Comparison of ENCODE assay signal across 27 mouse cellular contexts in the genomic region with DNA sequence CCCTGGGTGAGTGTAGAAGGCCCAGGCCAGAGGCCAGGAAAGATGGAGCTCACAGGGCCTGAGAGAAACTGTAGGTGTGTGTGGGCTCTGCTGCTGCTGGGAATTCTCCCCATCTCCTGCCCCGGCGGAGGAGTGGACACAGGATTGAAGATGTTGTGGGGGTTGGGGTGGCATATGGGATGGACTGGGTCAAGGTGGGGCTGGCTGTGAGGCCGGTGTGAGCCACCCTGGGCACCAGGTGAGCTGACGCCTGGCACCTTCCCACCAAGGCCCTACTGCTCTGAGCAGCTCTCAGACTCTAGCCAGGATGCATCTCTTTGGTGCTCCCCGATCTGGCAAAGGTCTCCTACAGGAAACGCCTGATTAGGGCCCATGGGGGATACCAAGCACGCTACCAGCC. TPM values are rescaled to one million over a fixed set of nuclear protein-coding genes. Genes with fewer than 3 reads are reported as not detected.
"Had no signal": no experiment of that assay in that cellular context is flagged by ENCODE, and none has a peak within 500 bp of the region (broad histone marks: within the 10 kb centered on the region; RNA-seq: fewer than 3 reads in every experiment).

No protein-coding gene starts in this region.

- H3K9ac ChIP-seq: heart, embryonic 13.5 days; heart, embryonic 15.5 days; hindbrain, embryonic 12.5 days; hindbrain, embryonic 14.5 days; limb, embryonic 12.5 days; liver, embryonic 13.5 days; liver, embryonic 15.5 days; liver, postnatal 0 days had no signal

- H3K4me2 ChIP-seq: heart, embryonic 11.5 days; heart, embryonic 13.5 days; heart, embryonic 15.5 days; hindbrain, embryonic 12.5 days; hindbrain, embryonic 14.5 days; limb, embryonic 12.5 days; liver, embryonic 11.5 days; liver, embryonic 13.5 days; liver, embryonic 15.5 days had no signal

- H3K27ac ChIP-seq: heart, adult 2 months; heart, embryonic 13.5 days; heart, embryonic 15.5 days; hindbrain, embryonic 12.5 days; hindbrain, embryonic 14.5 days; limb, embryonic 10.5 days; limb, embryonic 12.5 days; liver, embryonic 13.5 days; liver, embryonic 15.5 days had no signal

- DNase-seq: gastrocnemius, postnatal 14 days; gastrocnemius, postnatal 36 days; heart, adult 11 months; heart, adult 2 months; heart, postnatal 14 days; heart, postnatal 36 days; kidney, adult 18-20 months; kidney, adult 8-10 months; kidney, postnatal 10 days; kidney, postnatal 25 days; kidney, postnatal 4 days; liver; liver, embryonic 13.5 days; liver, postnatal 0 days had no signal

- H3K36me3 ChIP-seq: heart, embryonic 13.5 days; heart, embryonic 15.5 days; hindbrain, embryonic 12.5 days; limb, embryonic 10.5 days; limb, embryonic 12.5 days; liver, embryonic 13.5 days; liver, embryonic 15.5 days had no signal

- ATAC-seq: hindbrain, embryonic 16.5 days; liver, postnatal 0 days had no signal

- H3K9me3 ChIP-seq: heart, embryonic 13.5 days; heart, embryonic 15.5 days; hindbrain, embryonic 12.5 days; limb, embryonic 10.5 days; limb, embryonic 12.5 days; liver, embryonic 13.5 days; liver, embryonic 15.5 days had no signal

- H3K4me3 ChIP-seq: heart, adult 2 months; heart, embryonic 13.5 days; heart, embryonic 15.5 days; hindbrain, embryonic 12.5 days; layer of hippocampus, adult 2 months; left cerebral cortex, adult 2 months; limb, embryonic 10.5 days; limb, embryonic 12.5 days; liver, embryonic 13.5 days; liver, embryonic 15.5 days had no signal

- H3K27me3 ChIP-seq: heart, embryonic 13.5 days; heart, embryonic 15.5 days; hindbrain, embryonic 12.5 days; limb, embryonic 12.5 days; liver, embryonic 13.5 days; liver, embryonic 15.5 days had no signal

- H3K4me1 ChIP-seq: heart, embryonic 15.5 days; liver, embryonic 13.5 days; liver, embryonic 15.5 days had no signal

RNA-seq across cellular contexts. Expression of gene Gck, which starts 31.4 kb away (rescaled TPM):
- total RNA-seq: hematopoietic stem cell, adult 5-6 weeks had no signal
